Mouse (Mus musculus) cerebellum, postnatal 14 days (tissue): ENCODE results near the gene Cacna2d3.

ENCODE experiments used
- DNase-seq, 2 experiments: peaks; one replicate each; pipeline ENCODE4 v3.0.0; 2021; ENCODE audit warnings: mixed read lengths in 2 of 2

Cacna2d3 gene

GRCm38 (mm10) chr14:29051951-29052835 lies 669.5 kb downstream of the Cacna2d3 start:
- DNase-seq, result no peak

- DNase-seq, result no peak
These were observed 679.3 kb downstream of the Cacna2d3 start for GRCm38 (mm10) chr14:29042355-29042754.

- DNase-seq, result no peak
These were observed 680.2 kb downstream of the Cacna2d3 start for GRCm38 (mm10) chr14:29041498-29041897.

- DNase-seq, result peak; percentile 55 to 66
These were observed 680.9 kb downstream of the Cacna2d3 start for GRCm38 (mm10) chr14:29040606-29041364.

- DNase-seq, result no peak
These were observed 683.4 kb downstream of the Cacna2d3 start for GRCm38 (mm10) chr14:29038246-29038645.

- DNase-seq, result no peak
These were observed 689.7 kb downstream of the Cacna2d3 start for GRCm38 (mm10) chr14:29031858-29032395.

GRCm38 (mm10) chr14:29030519-29030918 lies 691.1 kb downstream of the Cacna2d3 start:
- DNase-seq, result peak in 1 of 2 experiments; percentile 40

- no peak for DNase-seq
These were observed 691.7 kb downstream of the Cacna2d3 start for GRCm38 (mm10) chr14:29029896-29030420.

GRCm38 (mm10) chr14:29029107-29029469 lies 692.6 kb downstream of the Cacna2d3 start:
- DNase-seq, result no peak

- DNase-seq, result no peak
These were observed 693.1 kb downstream of the Cacna2d3 start for GRCm38 (mm10) chr14:29028391-29029106.

- DNase-seq, result peak; percentile 53 to 69
These were observed 694.4 kb downstream of the Cacna2d3 start for GRCm38 (mm10) chr14:29027276-29027675.

- peak in 1 of 2 experiments; percentile 39 for DNase-seq
These were observed 696.3 kb downstream of the Cacna2d3 start for GRCm38 (mm10) chr14:29025335-29025734.

GRCm38 (mm10) chr14:29023246-29023645 lies 698.4 kb downstream of the Cacna2d3 start:
- DNase-seq, result no peak

- DNase-seq, result no peak
These were observed 700.4 kb downstream of the Cacna2d3 start for GRCm38 (mm10) chr14:29021295-29021694.

GRCm38 (mm10) chr14:29018316-29019000 lies 703.2 kb downstream of the Cacna2d3 start:
- no peak for DNase-seq

- DNase-seq, result no peak
These were observed 703.8 kb downstream of the Cacna2d3 start, which contains the start of gene Lrtm1 for GRCm38 (mm10) chr14:29017883-29018282. TSS of gene Lrtm1 (plus strand) at chr14:29018208.

- peak; percentile 57 to 72 for DNase-seq
These were observed 705.8 kb downstream of the Cacna2d3 start for GRCm38 (mm10) chr14:29015896-29016295.

GRCm38 (mm10) chr14:29014680-29015079 lies 707.0 kb downstream of the Cacna2d3 start:
- DNase-seq, result peak; percentile 72 to 75

GRCm38 (mm10) chr14:29013161-29013560 lies 708.5 kb downstream of the Cacna2d3 start:
- peak in 1 of 2 experiments; percentile 51 for DNase-seq

GRCm38 (mm10) chr14:29009644-29010043 lies 712.0 kb downstream of the Cacna2d3 start:
- DNase-seq, result no peak

- no peak for DNase-seq
These were observed 716.3 kb downstream of the Cacna2d3 start for GRCm38 (mm10) chr14:29005228-29005840.
